Mouse (Mus musculus) hindbrain, embryonic 14.5 days (tissue): ENCODE results near the gene Isg15. TPM values are rescaled to one million over a fixed set of nuclear protein-coding genes. Genes with fewer than 3 reads are reported as not detected.

Experiments used
- microRNA-seq: library from miRNA; unstranded; fragments of <30 nt; microRNA quantifications from one replicate; pipeline ENCODE4, GENCODE M21; 2016
- polyA plus RNA-seq: library from polyadenylated mRNA; unstranded; fragments of >200 nt; fragmentation: Nextera tagmentation; extraction: Ambion mirVana; gene quantifications from 2 replicates; pipeline ENCODE4 v1.2.1, GENCODE M21; 2014

Isg15 gene
- polyA plus RNA-seq, 1 experiment from 2014 or later = 0.90 TPM

Small RNA genes lying within 50 kb of the gene (microRNA-seq; reads per million reads assigned to microRNA genes)
- 2.7 reads per million, percentile 10 among the genes with 10 or more reads in this experiment for gene Mir7658

Other genes with a start within 250 kb of the Isg15 start
- 11.2 and 13.5 TPM in 2 replicates for gene C1qtnf12, start 238.5 kb downstream of the Isg15 start, polyA plus RNA-seq
- gene B3galt6, start 208.2 kb downstream of the Isg15 start, polyA plus RNA-seq = 38.4 and 38.8 TPM in 2 replicates
- gene Sdf4, start 207.9 kb downstream of the Isg15 start, polyA plus RNA-seq = 112 and 114 TPM in 2 replicates
- 0.79 TPM in 1 of 2 replicates, not detected in the other for gene Tnfrsf4, start 187.0 kb downstream of the Isg15 start, polyA plus RNA-seq
- 1.9 and 2.3 TPM in 2 replicates for gene Tnfrsf18, start 174.7 kb downstream of the Isg15 start, polyA plus RNA-seq
- 0.11 TPM in 1 of 2 replicates, not detected in the other for gene Ttll10, start 141.4 kb downstream of the Isg15 start, polyA plus RNA-seq
- 29.1 and 30.5 TPM in 2 replicates for gene 9430015G10Rik, start 90.8 kb downstream of the Isg15 start, polyA plus RNA-seq
- 0.59 and 0.81 TPM in 2 replicates for gene Rnf223, start 70.3 kb downstream of the Isg15 start, polyA plus RNA-seq
- 121 and 127 TPM in 2 replicates for gene Agrn, start 3.3 kb downstream of the Isg15 start, polyA plus RNA-seq
- 0.68 and 1.2 TPM in 2 replicates for gene AW011738, start 2.5 kb upstream of the Isg15 start, polyA plus RNA-seq
- 1.9 and 2.2 TPM in 2 replicates for gene Perm1, start 15.1 kb upstream of the Isg15 start, polyA plus RNA-seq
- gene Plekhn1, start 34.0 kb upstream of the Isg15 start, polyA plus RNA-seq = 28.6 and 28.7 TPM in 2 replicates
- 47.9 and 49.5 TPM in 2 replicates for gene Noc2l, start 35.2 kb upstream of the Isg15 start, polyA plus RNA-seq
- 1.8 and 2.2 TPM in 2 replicates for gene Samd11, start 54.8 kb upstream of the Isg15 start, polyA plus RNA-seq
- gene Vmn2r-ps159, start 130.3 kb upstream of the Isg15 start, polyA plus RNA-seq = not detected in 2 replicates